Mouse (Mus musculus) gonadal fat pad, adult 2 months (tissue): Measurements from ENCODE around the gene Abcd1. TPM values are rescaled to one million over a fixed set of nuclear protein-coding genes. Genes with fewer than 3 reads are reported as not detected.

Experiments
- DNase-seq: peaks from one replicate; pipeline ENCODE4 v3.0.0-alpha.2; 2012; ENCODE audit warnings: low read depth
- polyA plus RNA-seq: library from polyadenylated mRNA; depleted of rRNA; stranded (reverse); fragments of >200 nt; gene quantifications from 2 replicates; pipeline ENCODE4 v1.2.3, GENCODE M21; 2012; rRNA removed

Abcd1 gene
- 20.6 and 21.6 TPM in 2 replicates for polyA plus RNA-seq

GRCm38 (mm10) chrX:73716109-73716661 is at the start of gene Abcd1, which contains the start of gene Bcap31:
Gene Abcd1 (plus strand): TSS chrX:73716597.
Gene Bcap31 (minus strand): TSS chrX:73716175.
- DNase-seq = no peak

GRCm38 (mm10) chrX:73672031-73672431 is 44.4 kb upstream of the Abcd1 start:
- DNase-seq = no peak

- no peak for DNase-seq
Observed at GRCm38 (mm10) chrX:73672879-73673618, 43.3 kb upstream of the Abcd1 start, which contains the start of gene Slc6a8. Gene Slc6a8 (plus strand): TSS chrX:73673150.

- no peak for DNase-seq
Observed at GRCm38 (mm10) chrX:73673619-73673967, 42.8 kb upstream of the Abcd1 start.

- no peak for DNase-seq
Observed at GRCm38 (mm10) chrX:73673968-73674661, 42.3 kb upstream of the Abcd1 start.

GRCm38 (mm10) chrX:73675231-73675630 is 41.2 kb upstream of the Abcd1 start:
- DNase-seq = no peak

- no peak for DNase-seq
Observed at GRCm38 (mm10) chrX:73676668-73677067, 39.7 kb upstream of the Abcd1 start.

GRCm38 (mm10) chrX:73684156-73684555 is 32.2 kb upstream of the Abcd1 start:
- no peak for DNase-seq

- no peak for DNase-seq
Observed at GRCm38 (mm10) chrX:73684978-73685377, 31.4 kb upstream of the Abcd1 start.

GRCm38 (mm10) chrX:73685629-73686028 is 30.8 kb upstream of the Abcd1 start:
- DNase-seq = no peak

GRCm38 (mm10) chrX:73690917-73691629 is 25.3 kb upstream of the Abcd1 start:
- no peak for DNase-seq

- DNase-seq = no peak
Observed at GRCm38 (mm10) chrX:73700472-73700871, 15.9 kb upstream of the Abcd1 start.

- no peak for DNase-seq
Observed at GRCm38 (mm10) chrX:73715476-73716108, 805 bp upstream of the Abcd1 start.

- DNase-seq = no peak
Observed at GRCm38 (mm10) chrX:73716709-73717545, 530 bp downstream of the Abcd1 start.

GRCm38 (mm10) chrX:73717667-73718066 is 1.3 kb downstream of the Abcd1 start:
- DNase-seq = no peak

GRCm38 (mm10) chrX:73718271-73718670 is 1.9 kb downstream of the Abcd1 start:
- no peak for DNase-seq

GRCm38 (mm10) chrX:73718686-73719362 is 2.4 kb downstream of the Abcd1 start:
- DNase-seq = no peak

- no peak for DNase-seq
Observed at GRCm38 (mm10) chrX:73730908-73731307, 14.5 kb downstream of the Abcd1 start.

GRCm38 (mm10) chrX:73738155-73738554 is 21.8 kb downstream of the Abcd1 start:
- DNase-seq = no peak

GRCm38 (mm10) chrX:73739151-73739550 is 22.8 kb downstream of the Abcd1 start:
- no peak for DNase-seq
